Mouse (Mus musculus): Measurements from ENCODE around the gene Fgr.

Fgr gene

GRCm38 (mm10) chr4:133038521-133039115 is 64.7 kb downstream of the Fgr start:
- DNase-seq (ENCODE audit: low spot score) = no peak

GRCm38 (mm10) chr4:133039116-133039819 is 65.4 kb downstream of the Fgr start:
- no peak for DNase-seq (ENCODE audit: low spot score)

GRCm38 (mm10) chr4:133039832-133040231 is 65.9 kb downstream of the Fgr start:
- DNase-seq (ENCODE audit: low spot score) = no peak

- no peak for DNase-seq (ENCODE audit: low spot score)
These were observed 66.5 kb downstream of the Fgr start for GRCm38 (mm10) chr4:133040241-133040904.

DNA sequence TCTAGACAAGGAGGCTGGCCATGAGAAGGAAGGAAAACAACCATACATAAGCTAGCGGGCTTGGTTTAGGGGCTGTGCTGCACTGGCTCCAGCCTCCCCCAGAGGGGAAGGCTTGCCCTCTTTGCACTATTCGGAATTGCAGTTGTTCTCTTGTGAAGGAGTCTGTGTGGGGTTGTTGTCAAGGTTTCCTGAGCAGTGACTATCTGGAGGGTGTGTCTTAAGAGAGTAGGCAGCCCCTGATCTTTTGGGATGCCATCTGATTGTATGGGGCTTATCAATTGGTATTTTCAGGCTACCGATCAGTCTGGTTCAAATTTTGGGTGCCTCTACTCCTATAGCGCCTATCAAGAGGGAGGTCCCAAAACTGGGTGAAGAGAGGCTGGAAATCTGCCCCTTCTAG is 68.3 kb downstream of the Fgr start:
- DNase-seq (ENCODE audit: low spot score) = no peak

DNA sequence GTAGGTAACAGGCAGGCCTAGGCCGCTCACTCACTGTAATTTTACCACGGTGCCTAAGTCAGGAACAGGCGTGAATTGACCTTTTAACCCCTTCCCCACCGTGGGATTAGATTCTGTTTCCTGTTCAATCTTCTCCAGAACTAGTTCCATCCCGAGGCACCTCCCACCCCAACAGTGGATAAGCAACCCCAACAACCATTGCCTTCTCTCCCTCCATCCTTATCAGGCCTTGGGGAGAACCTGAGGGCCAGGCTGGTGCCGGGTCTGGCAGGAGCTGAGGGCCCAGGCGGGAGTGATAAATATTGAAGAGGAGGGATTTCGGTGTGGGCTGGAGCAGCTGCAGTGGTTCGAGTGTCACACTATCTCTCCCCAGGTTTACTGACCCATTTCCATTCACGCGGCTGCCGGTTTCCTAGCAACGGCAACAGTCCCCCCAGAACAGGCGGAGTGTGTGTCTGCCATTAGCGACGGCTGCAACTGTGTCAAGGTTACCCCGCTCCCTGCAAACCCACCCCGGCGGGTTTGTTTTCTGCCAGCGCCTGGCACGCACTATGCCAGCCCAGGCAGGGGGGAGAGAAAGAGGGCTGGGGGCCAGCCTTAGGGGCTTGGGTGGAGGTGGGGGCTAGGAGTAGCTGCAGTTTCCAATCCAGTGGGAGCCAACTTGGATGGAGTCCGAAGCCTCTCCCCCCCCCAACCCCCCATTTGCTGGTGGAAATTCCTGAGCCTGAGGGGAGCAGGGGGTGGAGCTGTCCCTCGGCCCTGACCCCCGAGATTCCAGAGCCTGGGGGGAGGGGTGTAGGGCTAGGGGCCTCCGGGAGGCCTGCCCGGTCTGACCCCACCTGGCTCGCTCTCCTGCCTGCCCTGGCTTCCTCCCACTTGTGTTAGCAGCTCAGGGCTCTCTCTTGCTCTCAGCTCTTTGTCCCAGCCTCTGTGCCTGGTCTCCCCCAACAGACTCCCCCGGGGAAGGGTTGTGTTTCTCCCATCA is 69.0 kb downstream of the Fgr start:
- no peak for DNase-seq (ENCODE audit: low spot score)

GRCm38 (mm10) chr4:133043798-133044646 is 70.1 kb downstream of the Fgr start:
- DNase-seq (ENCODE audit: low spot score) = no peak

GRCm38 (mm10) chr4:133044647-133045094 is 70.8 kb downstream of the Fgr start:
- no peak for DNase-seq (ENCODE audit: low spot score)

DNA sequence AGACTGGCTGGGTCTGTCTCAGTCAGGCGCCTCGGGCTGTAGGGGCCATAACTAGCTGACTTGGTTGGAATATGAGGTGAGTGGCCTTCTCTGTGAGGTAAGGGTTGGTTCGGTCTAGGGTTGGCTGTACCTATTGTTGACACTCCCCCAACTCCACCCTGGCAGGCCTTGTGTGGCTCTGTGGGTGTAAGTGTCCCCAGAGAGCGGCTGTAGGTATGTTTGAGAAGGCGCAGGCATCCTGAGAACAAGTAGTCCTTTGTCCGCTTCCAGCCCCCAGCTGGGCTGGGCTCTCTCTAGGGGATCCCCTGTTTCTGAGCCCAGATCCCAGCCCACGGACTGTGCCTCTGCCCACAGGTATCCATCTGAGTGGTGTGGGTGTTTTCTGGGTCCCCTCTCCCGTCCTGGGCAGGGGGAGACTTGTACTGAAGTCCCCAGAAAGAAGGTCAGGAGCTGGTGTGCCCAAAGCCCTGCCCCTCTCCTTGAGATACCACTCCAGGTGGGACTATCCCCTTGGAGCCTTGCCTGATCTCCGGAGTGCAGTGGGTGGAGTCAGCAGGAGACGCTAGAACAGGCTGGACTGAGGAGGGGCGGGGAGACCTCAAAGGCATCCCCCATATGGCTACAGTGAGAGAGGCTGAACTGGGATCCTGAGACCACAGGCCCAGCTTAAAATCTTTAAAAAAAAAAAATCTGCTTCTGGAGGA is 72.0 kb downstream of the Fgr start:
- DNase-seq (ENCODE audit: low spot score) = no peak

DNA sequence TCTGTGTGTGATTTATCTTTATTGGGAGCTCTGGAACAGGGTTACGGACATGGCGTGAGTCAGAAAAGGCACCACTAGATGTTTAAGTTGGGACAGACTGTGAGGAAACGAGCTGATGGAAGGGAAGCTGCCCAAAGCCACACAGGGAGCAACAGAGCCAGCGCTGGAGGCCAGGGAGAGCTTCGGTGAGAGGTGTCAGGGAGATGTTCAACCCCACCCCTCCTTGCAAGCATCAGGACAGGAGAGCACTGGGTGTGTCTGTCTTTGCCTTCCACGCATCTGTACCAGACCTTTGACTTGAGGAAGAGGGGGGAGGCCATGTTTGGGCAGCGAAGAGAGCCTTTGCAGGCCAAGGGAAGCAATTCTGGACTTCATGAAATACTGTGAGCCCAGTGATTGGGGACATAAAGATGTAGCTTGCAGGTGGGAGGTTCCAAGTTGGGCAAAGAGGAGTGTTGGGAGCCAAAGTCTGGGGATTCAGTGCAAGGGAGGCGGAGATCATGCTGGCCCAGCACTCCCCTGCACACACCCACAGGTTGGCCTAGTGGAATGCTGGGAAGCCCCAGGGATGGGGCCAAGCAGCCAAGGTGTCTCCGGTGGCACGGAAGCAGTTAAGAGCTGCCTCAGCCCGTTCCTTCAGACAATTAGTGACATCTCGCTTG is 72.9 kb downstream of the Fgr start:
- no peak for DNase-seq (ENCODE audit: low spot score)

DNA sequence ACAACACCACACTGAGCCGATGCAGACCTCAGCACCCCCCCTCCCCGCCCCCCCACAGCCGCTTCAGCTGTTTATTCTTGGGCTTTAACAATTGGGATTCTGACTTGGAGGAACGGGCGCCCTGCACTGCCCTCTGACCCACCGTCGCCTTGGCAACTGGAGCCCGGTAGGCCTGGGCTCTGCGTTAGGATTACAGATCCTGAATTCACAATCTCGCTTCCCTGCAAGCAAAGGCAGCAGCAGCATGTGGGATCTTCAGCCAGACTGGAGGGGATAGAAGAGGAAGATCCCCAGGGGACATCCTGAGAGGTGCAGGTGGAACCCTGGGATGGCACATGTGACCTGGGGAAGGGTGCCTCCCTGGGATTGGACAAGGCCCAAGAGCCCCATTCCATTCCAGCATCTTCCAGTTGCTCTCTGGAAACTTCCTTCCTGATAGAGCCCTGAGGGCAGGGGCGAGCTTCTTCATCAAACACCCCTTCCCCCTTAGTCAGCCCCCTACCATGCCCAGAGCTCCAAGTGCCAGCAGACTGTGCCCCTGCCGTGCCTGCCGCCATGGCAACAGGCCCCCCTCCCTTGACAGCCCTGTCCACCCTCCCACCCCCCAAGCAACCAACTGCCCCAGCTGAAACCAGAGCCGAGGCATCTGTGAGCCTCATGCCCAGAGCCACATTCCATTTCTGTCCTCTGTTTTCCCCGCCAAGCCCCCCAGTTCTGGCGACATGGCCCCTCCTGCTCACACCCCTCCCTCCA is 73.6 kb downstream of the Fgr start:
- no peak for DNase-seq (ENCODE audit: low spot score)

GRCm38 (mm10) chr4:133049071-133049920 is 75.4 kb downstream of the Fgr start:
- DNase-seq (ENCODE audit: low spot score) = no peak

- no peak for DNase-seq (ENCODE audit: low spot score)
These were observed 76.4 kb downstream of the Fgr start for GRCm38 (mm10) chr4:133050196-133050836.

DNA sequence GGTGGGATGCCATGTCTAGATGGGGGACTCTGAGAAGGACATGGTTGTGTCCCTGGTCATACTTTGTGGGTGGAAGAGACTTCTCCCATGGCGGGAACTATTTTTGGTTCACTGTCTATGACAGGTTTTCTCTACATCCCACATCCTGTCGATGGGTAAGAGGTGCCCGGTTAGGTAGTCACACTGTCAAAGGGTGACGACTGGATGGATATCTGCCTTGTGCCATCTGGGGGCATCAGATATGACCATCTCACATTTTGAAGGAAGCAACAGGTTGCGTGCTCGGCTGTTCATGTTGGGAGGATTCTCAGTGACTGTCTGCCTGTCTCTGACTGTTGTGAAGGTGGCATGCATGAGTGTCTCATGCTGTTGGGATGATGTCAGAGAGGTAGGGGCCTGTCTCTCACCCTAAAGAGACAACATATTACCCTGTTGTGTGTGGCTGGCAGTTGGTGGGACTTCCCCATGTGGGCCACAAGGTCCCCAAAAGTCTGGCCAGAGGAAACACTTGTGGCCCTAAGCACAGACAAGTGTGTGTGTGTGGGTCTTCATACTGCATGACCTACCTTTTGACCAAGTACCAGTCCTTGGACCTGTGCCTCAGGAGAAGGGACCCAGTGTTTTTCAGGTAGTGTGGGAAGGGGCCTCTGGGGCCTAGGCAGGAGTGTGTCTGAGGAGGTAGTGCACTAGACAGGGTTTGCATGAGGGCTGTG is 77.1 kb downstream of the Fgr start:
- DNase-seq (ENCODE audit: low spot score) = no peak

DNA sequence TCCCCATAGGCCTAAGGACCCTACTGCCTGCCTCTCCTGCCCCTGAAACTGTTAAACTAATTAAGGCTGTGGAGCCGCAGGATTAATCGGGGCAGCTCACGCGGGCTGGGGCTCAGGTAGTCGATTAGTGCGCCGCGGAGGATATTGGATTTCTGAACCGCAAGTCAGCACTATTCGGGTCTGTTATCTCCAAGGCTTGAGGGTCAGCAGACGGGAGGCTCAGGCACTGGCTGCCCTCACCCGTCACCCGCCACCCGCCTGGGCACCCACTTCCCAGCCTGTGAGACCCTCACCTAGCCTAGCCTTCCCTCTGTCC is 77.6 kb downstream of the Fgr start:
- no peak for DNase-seq (ENCODE audit: low spot score)
